Mouse (Mus musculus) A20 (cell line): ENCODE measurements around the gene Chil5.
A peak's percentile ranks its signal among the peaks of the same experiment; 100 is the strongest.
"Not testable (repeated sequence)": the region's sequence is repeated elsewhere in the genome, so short reads cannot be mapped to it uniquely, and the experiment has no call there.

Experiments used
- DNase-seq: peaks from one replicate; pipeline ENCODE4 v3.0.0-alpha.2; 2011; ENCODE audit warnings: low read depth, low spot score

Gene Chil5

DNA sequence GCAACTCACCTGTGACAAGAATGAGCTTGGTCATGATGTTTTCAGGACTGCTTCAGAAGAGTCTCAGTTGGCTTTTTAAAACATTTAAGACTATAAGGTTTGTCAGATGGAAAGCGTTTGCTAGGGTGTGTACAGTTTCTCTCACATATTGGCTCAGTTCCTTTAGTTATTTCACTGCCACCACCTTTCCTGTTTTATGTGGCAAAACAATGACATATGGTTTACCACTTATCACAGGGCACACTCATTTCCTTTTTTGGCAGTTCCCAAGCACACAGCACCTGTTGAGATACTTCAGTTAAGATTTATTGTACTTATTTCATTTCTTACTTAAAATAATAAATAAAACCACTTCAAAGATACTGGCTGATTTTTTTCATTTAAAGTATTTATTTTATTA, at the start of gene Chil5:
Gene Chil5 (minus strand): TSS at position 34 of the 400 bp plus-strand sequence.
- DNase-seq, result no peak

DNA sequence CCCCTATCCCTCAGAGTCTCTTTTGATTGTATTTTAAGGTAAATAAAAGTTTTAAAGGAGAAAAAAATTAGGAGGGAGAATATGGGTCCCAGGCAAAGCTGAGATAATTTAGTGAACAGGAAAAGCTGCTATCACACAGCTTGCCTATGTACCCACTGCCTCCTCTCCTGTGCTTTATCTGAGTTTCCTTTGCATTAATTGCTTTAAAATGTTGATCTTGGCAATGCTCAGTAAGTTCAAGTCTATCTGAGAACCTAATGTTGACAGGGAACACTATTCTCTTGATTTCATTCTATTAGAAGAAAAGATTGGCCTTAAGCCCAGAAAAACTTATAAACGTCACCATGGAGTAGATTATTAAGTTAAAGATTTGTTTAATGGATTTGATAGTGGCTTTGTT, 42.2 kb upstream of the Chil5 start:
- no peak for DNase-seq

DNA sequence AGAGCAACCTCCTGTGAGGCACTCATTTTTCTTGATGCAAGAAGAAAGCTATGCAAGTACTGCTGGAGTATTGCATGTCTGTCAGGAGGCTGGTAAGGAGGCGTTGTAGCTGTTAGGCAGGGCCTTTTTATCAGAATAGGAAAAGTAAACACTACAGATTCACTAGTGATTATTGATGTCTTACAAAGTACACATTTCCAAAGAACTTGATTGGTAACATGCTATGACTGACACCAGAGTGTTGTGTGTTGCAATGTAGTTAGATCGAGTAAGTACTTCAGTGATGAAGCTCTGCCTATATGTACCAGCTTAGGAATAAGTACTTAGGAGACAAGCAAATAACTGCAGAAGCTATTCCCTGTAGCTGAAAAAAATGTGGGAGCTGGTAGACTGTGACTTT, 38.4 kb upstream of the Chil5 start:
- DNase-seq, result no peak

GRCm38 (mm10) chr3:106067707-106068106, 35.1 kb upstream of the Chil5 start:
- DNase-seq, result peak; percentile 60

DNA sequence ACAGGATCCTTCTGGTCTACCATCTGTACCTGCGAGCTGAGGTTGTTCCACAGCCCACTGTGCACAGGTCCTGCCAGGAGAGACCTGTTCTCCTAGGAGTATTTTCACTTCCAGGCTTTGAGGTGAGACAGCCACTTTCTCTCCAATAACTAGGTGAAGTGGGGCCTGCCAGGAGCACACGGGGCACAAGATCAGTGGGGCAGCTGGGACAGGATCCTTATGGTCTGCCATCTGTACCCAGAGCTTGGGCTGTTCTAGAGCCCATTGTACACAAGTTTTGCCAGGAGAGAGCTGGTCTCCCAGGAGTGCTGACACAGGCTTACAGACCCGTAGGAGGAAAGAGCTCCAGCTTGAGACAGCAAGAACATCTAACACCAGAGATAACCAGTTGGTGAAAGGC, 25.4 kb upstream of the Chil5 start:
- DNase-seq, result no peak

DNA sequence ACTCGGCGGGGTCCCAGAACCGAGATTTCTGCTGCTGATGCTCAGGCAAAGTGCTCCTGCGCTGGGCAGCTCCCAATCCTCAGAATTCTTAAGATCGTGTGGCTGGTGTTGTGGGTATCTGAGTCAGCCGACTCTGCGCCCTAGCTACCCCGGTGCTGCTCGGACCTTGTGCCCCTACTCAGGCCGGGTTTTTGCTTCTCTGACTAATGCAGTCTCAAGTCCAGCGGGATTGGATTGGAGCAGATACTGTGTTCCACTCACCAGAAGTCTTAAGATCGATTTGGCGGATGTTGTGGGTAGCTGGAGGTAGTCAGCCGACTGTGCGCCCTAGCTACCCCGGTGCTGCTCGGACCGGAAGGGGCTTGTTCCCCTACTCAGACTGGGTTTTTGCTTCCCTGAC, 19.3 kb upstream of the Chil5 start:
- no peak for DNase-seq

GRCm38 (mm10) chr3:106040306-106040705, 7.7 kb upstream of the Chil5 start:
- no peak for DNase-seq

- DNase-seq, result no peak
Observed at GRCm38 (mm10) chr3:106024135-106024534, 8.5 kb downstream of the Chil5 start.

GRCm38 (mm10) chr3:106021840-106022239, 10.8 kb downstream of the Chil5 start:
- peak; percentile 10 for DNase-seq

DNA sequence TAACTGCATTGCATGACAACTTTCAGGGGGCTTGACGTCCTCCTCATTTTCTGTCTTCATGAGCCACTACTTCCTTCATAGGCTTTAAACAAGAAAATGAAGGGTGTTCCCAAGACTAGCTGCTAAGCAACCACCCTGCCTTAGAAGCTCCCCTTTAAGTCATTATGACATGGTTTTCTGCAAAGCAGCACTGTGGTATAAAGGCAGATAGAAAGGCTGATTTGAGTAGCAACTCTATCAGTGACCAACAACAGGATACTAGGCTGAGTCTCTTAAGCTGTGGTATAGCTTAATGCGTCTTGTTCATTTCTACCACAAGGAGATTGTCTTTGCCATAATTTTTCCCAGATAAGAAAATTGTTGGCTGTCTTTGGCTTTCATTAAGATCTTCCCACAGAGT, 18.1 kb downstream of the Chil5 start, which contains the start of gene Pifo:
Gene Pifo (minus strand): TSS at position 101 of the 400 bp plus-strand sequence.
- DNase-seq, result no peak

GRCm38 (mm10) chr3:106003360-106003759, 29.3 kb downstream of the Chil5 start:
- DNase-seq, result not testable (repeated sequence)

DNA sequence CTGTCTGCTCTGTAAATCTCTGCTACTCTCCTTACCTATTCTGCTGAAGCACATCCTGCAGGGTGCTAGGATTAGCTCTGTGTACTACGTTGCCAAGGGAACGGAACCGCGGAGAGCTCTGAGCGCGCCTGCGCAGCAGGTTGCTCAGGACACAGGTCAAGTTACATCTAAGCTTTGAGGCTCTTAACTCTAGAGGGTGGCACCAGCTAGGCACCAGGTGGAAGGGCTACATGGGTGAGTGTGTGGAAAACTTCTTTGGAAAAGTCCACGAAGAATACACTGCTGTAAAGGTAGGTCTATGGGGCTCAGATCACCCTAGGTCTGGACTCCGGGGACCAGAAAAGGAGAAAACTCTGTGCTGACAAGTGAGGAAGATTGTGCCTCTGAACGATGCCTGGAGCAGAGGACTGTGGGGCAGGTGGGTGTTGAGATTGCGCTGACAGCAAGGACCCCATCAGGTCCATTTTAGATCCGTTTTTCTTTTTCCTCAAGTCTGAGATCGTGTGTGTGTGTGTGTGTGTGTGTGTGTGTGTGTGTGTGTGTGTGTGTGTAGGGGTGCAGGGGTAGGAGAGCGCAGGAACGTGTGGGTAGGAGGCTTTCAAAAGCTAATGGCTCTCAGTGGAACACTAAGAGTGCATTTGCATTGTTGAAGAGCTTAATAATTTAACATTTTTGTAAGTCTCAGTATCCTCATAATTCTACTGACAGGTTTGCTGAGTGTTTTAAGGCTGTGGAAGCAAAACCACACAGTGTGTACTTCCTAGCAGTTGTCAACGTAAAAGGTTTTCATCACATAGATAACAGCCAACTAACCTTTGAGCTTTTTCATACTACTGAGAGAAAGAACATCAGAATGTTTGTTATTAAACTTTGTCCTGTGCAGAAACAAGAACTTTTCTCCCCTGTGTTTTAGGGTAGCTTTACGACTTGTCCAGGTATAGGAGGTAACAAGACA, 30.9 kb downstream of the Chil5 start:
- DNase-seq, result no peak

DNA sequence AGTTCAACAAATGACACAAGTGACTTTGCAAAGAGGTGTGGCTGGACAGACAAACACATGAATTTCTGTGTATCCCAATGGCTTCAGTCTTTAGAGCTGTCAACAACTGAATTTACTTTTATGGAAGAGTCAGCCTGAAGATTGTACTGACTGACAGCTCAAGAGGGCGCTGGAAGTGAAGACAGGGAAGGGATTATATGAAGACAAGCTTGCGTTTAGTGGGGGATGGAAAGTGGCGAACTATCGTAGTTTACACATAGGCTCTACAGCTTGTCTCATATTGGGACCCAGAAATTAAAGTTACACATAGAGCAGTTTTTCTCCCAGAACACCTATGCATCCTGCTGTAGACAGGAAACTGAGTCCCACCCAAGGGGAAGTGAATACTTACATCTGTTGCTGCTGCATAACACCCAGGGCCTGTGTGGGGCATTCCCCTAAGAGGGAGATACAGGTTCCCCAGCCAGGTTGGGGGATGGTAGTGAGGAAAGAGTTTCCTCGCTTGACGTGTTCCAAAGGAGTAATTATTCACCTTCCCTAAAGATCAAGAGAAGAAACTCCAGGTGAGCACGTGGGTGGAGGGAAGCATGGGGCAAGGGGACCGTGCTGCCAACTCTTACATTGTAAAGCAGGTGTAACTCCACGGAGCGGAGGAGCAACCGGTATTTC, 31.8 kb downstream of the Chil5 start:
- DNase-seq, result peak; percentile 37

DNA sequence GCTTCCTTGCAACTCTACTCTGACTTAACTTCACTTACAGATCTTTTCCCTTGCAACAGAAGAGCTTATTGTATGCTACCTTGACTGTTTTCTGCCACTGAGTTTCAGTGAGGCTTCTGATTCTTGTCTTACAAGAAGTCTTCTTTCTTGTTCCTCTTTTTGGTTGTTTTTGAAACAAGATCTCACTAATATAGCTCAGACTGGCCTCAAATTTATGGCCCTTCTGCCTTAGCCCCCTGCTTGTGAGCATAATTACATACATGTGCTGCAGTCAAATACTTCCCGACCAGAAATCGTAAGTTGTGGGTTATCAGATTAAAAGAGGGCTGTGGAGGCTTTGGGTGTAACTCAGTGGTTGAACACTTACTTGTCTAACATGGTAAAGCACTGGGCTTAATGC, 37.9 kb downstream of the Chil5 start:
- DNase-seq, result peak; percentile 79

GRCm38 (mm10) chr3:105991653-105992283, 40.8 kb downstream of the Chil5 start:
- peak; percentile 68 for DNase-seq

DNA sequence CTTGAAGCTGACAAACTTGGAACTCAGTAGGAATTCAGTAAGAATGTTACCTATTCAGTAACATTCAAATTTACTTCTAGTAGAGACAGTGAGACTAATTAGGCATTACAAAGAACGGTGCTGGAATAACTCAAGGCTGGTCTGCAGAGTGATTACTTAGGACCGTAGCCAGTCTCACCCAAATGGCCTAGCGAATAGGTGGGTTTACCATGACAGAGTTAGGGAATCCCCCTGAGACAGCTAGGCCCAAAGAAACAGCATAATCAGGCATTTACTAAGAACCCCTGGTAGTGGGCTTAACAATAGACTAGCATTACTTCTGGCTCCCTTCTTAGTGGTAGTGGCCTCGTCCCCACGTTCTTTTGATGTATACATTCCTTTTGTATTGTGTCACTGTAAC, 43.0 kb downstream of the Chil5 start:
- not testable (repeated sequence) for DNase-seq

DNA sequence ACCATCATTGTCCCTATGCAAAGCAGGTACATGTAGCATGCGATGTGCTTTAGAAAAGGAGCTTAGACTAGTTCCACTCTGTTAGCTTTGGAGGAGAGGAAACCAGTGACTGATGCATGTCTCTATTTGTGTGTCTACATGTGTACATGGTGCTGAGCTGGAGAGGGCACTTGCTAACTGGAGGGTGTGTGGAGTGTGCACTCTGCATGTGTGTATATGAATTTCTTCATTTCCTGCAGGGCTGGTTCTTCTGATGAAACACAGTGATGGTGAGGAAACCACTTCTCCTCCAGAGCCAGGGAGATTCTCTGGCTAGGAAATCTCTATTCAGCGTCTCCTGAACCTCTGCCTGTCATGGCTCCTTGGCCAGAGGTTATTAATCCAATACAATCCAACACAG, 58.4 kb downstream of the Chil5 start:
- DNase-seq, result no peak

- DNase-seq, result no peak
Observed at GRCm38 (mm10) chr3:105973411-105973810, 59.2 kb downstream of the Chil5 start, which contains the start of gene Ovgp1. Ovgp1 (plus strand) TSS chr3:105973711.

DNA sequence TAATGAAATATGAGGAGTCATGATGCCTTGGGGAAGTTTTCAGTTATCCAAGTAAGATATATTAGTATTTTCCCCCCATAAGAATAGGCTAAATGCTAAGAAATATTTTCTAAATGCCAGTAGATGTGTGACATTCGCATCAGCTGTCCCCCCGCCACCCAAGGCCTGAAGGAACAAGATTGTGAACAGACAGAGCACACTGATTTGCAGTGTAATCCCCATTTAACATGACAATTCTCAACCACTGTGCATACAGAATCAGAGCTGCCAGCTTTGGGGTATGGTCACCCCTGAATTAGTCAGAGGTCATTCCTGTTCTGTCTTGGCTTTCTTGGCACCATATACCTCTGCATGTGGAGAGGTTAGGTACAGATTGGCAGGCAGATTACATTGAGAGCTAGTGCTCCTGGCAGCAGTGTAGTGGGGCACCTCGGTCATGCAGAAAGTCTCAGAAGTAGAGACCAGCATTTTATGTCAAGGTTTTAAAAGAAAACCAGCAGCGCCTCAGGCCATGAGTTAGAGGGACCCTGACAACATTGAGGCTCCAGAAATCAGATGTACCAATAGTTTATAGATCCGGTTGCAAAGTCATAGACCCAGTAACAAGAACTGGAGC, 60.7 kb downstream of the Chil5 start:
- no peak for DNase-seq
